Mouse (Mus musculus): ENCODE measurements around the gene Micall2.

DNA sequence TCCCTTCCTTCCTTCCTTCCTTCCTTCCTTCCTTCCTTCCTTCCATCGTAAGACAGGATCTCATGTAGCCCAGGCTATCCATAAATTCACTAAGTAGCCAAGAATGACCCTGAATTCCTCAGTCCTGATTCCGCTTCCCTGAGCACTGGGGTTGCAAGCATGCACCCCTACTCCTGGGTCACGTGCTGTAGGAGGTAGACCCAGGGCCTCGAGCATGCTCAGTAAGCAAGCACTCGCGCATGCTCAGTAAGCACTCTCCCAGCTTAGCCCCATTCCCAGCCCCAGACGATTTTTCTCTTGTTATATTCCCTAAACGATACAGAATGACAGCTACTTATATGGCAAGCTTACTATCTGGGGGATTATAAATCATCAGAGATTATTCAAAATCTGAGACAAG is 74.4 kb downstream of the Micall2 start:
- no peak for TF ChIP-seq POLR2A (IDR thresholded peaks at IDR 0.05; ENCODE audit: borderline replicate concordance, extremely low read depth, low read depth, low read length)
- no peak for TF ChIP-seq CTCF (IDR thresholded peaks at IDR 0.05; ENCODE audit: insufficient read depth, low read length)
